Mouse (Mus musculus) olfactory bulb, adult 2 months (tissue): ENCODE measurements around the gene Gm11027.

ENCODE experiments used
- CTCF ChIP-seq: fragments of 200-500 bp; IDR thresholded peaks from 2 replicates; pipeline ENCODE4 v1.5.1; 2012; ENCODE audit warnings: low read depth, mild to moderate bottlenecking, low read length, moderate library complexity; ENCODE audit not compliant: insufficient read depth
- POLR2A ChIP-seq: fragments of 200-500 bp; IDR thresholded peaks from 2 replicates; pipeline ENCODE4 v1.6.1; 2012; ENCODE audit warnings: mild to moderate bottlenecking, low read depth, low read length, moderate library complexity; ENCODE audit not compliant: insufficient read depth

DNA sequence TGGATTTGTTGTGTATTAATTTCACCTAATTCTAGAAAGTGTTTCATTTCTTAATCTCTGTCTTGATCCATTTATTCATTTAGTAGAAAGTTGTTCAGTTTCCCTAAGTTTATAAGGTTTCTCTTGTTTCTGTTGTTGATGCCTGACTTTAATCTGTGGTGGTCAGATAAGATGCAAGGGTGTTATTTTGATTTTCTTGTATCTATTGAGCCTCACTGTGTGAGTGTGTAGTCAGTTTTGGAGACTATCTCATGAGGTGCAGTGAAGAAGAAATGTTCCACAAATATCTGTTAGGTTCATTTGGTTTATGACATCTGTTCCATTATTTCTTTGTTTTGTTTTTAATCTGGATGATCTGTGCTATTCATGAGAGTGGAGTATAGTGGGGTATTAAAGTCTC lies 27.0 kb downstream of the Gm11027 start:
- TF ChIP-seq CTCF: no peak
- TF ChIP-seq POLR2A: no peak
